Mouse (Mus musculus) heart, postnatal 4 days (tissue): ENCODE results near the gene 4932429P05Rik. TPM values are rescaled to one million over a fixed set of nuclear protein-coding genes. Genes with fewer than 3 reads are reported as not detected.

Source experiments
- DNase-seq: peaks from one replicate; pipeline ENCODE4 v3.0.0; 2021
- total RNA-seq, 2 experiments: library from RNA; stranded (reverse); gene quantifications; 2 replicates each; pipeline ENCODE4 v1.2.3; 2021

Gene 4932429P05Rik
- total RNA-seq = not detected

DNA sequence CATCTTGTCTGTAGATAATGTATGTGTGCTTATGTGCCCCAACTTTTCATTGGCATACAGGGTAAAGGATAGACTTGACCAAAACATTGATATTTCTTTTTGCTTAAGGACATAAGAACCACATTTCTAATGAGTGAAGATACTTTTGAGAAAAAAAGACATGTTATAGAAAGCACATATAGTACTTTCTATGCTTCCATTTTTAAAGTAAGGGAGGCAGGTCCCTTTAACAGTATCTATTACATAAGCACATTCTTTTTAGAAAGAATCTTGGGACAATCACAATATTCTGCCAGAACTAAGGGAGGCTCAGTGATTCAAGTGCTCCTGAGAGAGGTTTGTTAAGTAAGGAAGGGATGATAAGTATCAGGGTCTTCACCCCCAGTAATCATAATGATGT is at the start of gene 4932429P05Rik:
Gene 4932429P05Rik, plus strand, starts transcription at position 301 of the 400 bp plus-strand sequence.
- no peak for DNase-seq

Other genes starting within 250 kb of the 4932429P05Rik start
- gene 4930415L06Rik, start 180.6 kb downstream of the 4932429P05Rik start, total RNA-seq = not detected